ENCODE assay signal across 16 mouse cellular contexts in the genomic region with DNA sequence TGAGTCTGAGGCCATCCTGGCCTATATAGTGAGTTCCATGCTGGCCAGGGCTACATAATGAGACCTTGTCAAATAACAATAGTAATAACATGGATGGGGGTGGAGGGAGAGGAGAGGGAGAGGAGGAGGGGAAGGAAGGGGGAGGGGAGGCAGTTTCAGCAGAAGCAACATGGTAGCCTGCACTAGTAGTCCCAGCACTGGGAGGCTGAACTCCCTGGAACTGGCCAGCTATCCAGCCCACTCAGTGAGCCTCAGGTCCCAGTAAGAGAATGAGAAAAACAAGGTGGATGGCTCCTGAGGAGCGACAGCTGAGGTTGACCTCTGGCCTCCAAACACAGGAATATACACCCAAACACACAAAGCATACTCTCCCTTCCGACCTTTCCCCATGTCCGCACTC.
"Had no signal": no experiment of that assay in that cellular context is flagged by ENCODE, and none has a peak within 500 bp of the region (broad histone marks: within the 10 kb centered on the region; RNA-seq: fewer than 3 reads in every experiment).

No protein-coding gene starts in this region.

- H3K27me3 ChIP-seq: neural tube, embryonic 12.5 days; neural tube, embryonic 13.5 days; neural tube, embryonic 15.5 days; stomach, embryonic 15.5 days had no signal

- H3K4me3 ChIP-seq: neural tube, embryonic 12.5 days; neural tube, embryonic 13.5 days; neural tube, embryonic 15.5 days; stomach, embryonic 15.5 days had no signal

- H3K36me3 ChIP-seq: neural tube, embryonic 12.5 days; neural tube, embryonic 13.5 days; neural tube, embryonic 15.5 days; stomach, embryonic 15.5 days had no signal

- H3K27ac ChIP-seq: neural tube, embryonic 12.5 days; neural tube, embryonic 13.5 days; neural tube, embryonic 15.5 days; stomach, embryonic 15.5 days; stomach, postnatal 0 days had no signal

- H3K9ac ChIP-seq: neural tube, embryonic 12.5 days; neural tube, embryonic 13.5 days; neural tube, embryonic 15.5 days; stomach, embryonic 15.5 days had no signal

- DNase-seq: right cerebral cortex, adult 18-20 months; right cerebral cortex, postnatal 14 days; right cerebral cortex, postnatal 25 days; right cerebral cortex, postnatal 4 days; spleen, adult 18-20 months; thymus, adult 18-20 months; thymus, adult 2 months; thymus, postnatal 14 days; thymus, postnatal 25 days; thymus, postnatal 36 days; thymus, postnatal 4 days had no signal

- H3K9me3 ChIP-seq: neural tube, embryonic 12.5 days; neural tube, embryonic 13.5 days; neural tube, embryonic 15.5 days; stomach, embryonic 15.5 days had no signal

- H3K4me2 ChIP-seq: neural tube, embryonic 12.5 days; neural tube, embryonic 13.5 days; neural tube, embryonic 15.5 days; stomach, embryonic 15.5 days had no signal

- H3K4me1 ChIP-seq: neural tube, embryonic 12.5 days; neural tube, embryonic 13.5 days; neural tube, embryonic 15.5 days had no signal
